Mouse (Mus musculus) liver, adult (tissue): ENCODE measurements around the gene Gm17584.
"Not testable (repeated sequence)": the region's sequence is repeated elsewhere in the genome, so short reads cannot be mapped to it uniquely, and the experiment has no call there.

Experiments used
- GATA4 ChIP-seq: IDR thresholded peaks from 2 replicates; pipeline ENCODE4 v1.6.1; 2014; ENCODE audit warnings: mild to moderate bottlenecking, low read length; ENCODE audit not compliant: insufficient replicate concordance

Gene Gm17584

DNA sequence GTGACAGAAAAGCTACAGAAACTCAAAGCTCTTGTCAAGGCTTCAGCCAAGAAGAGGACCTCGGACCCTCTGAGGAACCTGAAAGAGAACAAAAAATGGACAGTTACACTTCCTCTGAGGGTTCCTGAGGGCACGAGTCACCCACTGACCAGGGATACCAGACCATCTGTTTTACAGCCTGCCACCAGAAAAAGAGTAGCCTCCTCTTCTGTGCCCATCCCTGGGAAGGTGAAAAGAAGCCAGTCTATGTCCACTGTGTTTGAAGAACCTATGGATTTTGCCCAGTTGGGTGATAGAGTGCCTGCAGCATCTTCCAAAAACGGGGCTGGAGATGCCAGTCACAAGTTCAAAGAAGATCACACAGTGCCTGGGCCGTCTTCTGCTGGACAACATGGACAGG lies at the start of gene Gm17584:
TSS of gene Gm17584 (plus strand) at position 301 of the 400 bp plus-strand sequence.
- not testable (repeated sequence) for TF ChIP-seq GATA4
